Mouse (Mus musculus): ENCODE results near the gene Gdpd5. TPM values are rescaled to one million over a fixed set of nuclear protein-coding genes. Genes with fewer than 3 reads are reported as not detected.

Gdpd5 gene
- 24.6 and 31.9 TPM in 2 replicates for polyA plus RNA-seq (2012; rRNA removed; ENCODE audit: low replicate concordance)

GRCm38 (mm10) chr7:99381214-99382087 is at the start of gene Gdpd5:
Gdpd5 (plus strand) TSS chr7:99381414.

GRCm38 (mm10) chr7:99352526-99353400 is 28.5 kb upstream of the Gdpd5 start, which contains the start of gene Serpinh1:
Serpinh1 (minus strand) TSS chr7:99353239.

GRCm38 (mm10) chr7:99465811-99466210 is 84.6 kb downstream of the Gdpd5 start, which contains the start of gene Klhl35:
Klhl35 (plus strand) TSS chr7:99466004.

GRCm38 (mm10) chr7:99483271-99483923 is 102.2 kb downstream of the Gdpd5 start, which contains the start of gene Rps3:
Rps3 (minus strand) TSS chr7:99483738.

Other genes with a start within 250 kb of the Gdpd5 start
- 16.6 and 30.8 TPM in 2 replicates for gene Uvrag, start 240.3 kb upstream of the Gdpd5 start, polyA plus RNA-seq (2012; rRNA removed; ENCODE audit: low replicate concordance)
- 113 and 743 TPM in 2 replicates for gene Dgat2, start 198.7 kb upstream of the Gdpd5 start, polyA plus RNA-seq (2012; rRNA removed; ENCODE audit: low replicate concordance)
- 286 and 1,152 TPM in 2 replicates for gene Mogat2, start 142.8 kb upstream of the Gdpd5 start, polyA plus RNA-seq (2012; rRNA removed; ENCODE audit: low replicate concordance)
- gene Map6, start 114.0 kb upstream of the Gdpd5 start, polyA plus RNA-seq (2012; rRNA removed; ENCODE audit: low replicate concordance): 1.0 and 1.2 TPM in 2 replicates
- gene Serpinh1, start 28.2 kb upstream of the Gdpd5 start, polyA plus RNA-seq (2012; rRNA removed; ENCODE audit: low replicate concordance): 67.3 and 85.8 TPM in 2 replicates
- gene Klhl35, start 84.6 kb downstream of the Gdpd5 start, polyA plus RNA-seq (2012; rRNA removed; ENCODE audit: low replicate concordance): 0.27 and 0.33 TPM in 2 replicates
- gene Rps3, start 102.3 kb downstream of the Gdpd5 start, polyA plus RNA-seq (2012; rRNA removed; ENCODE audit: low replicate concordance): 115 and 132 TPM in 2 replicates
- gene Arrb1, start 154.1 kb downstream of the Gdpd5 start, polyA plus RNA-seq (2012; rRNA removed; ENCODE audit: low replicate concordance): 36.4 and 40.8 TPM in 2 replicates
- gene Tpbgl, start 245.7 kb downstream of the Gdpd5 start, polyA plus RNA-seq (2012; rRNA removed; ENCODE audit: low replicate concordance): 2.7 and 3.9 TPM in 2 replicates

All from duodenum, adult 2 months (tissue).